Mouse (Mus musculus): ENCODE results near the gene Fubp1. TPM values are rescaled to one million over a fixed set of nuclear protein-coding genes. Genes with fewer than 3 reads are reported as not detected.

Gene Fubp1
- 242 and 244 TPM in 2 replicates for total RNA-seq (2012; rRNA removed)

- H3K4me3 ChIP-seq (ENCODE audit: insufficient read depth in 1 of 2, low read depth in 1 of 2, low read length in 2 of 2, poor library complexity in 1 of 2, severe bottlenecking in 1 of 2), result peak within 1 kb of the TSS; percentile 81 to 98
- in situ Hi-C loops (cut with MboI; ENCODE audit: low sequenced_read_pairs in 2 of 2, unreplicated experiment in 2 of 2), result loop anchor here in 1 of 2 experiments (10.0 kb wide), 1 partner anchor 95 kb away; no protein-coding TSS in a partner anchor
Measured at GRCm38 (mm10) chr3:152209967-152210634, at the start of gene Fubp1, which contains the start of gene Dnajb4. TSS of gene Fubp1 (plus strand) at chr3:152210422. TSS of gene Dnajb4 (minus strand) at chr3:152210302.

GRCm38 (mm10) chr3:152160607-152161006, 49.6 kb upstream of the Fubp1 start:
- no peak overlapping the region for H3K4me3 ChIP-seq (ENCODE audit: insufficient read depth in 1 of 2, low read depth in 1 of 2, low read length in 2 of 2, poor library complexity in 1 of 2, severe bottlenecking in 1 of 2)
- no peaks in the 10 kb centered on the region for H3K4me1 ChIP-seq (ENCODE audit: control insufficient read depth in 2 of 2, insufficient read depth in 2 of 2, low read length in 2 of 2, poor library complexity in 1 of 2)
- H3K27ac ChIP-seq (ENCODE audit: insufficient read depth, low read depth, low read length, poor library complexity, severe bottlenecking), result no peak overlapping the region
- in situ Hi-C loops (cut with MboI; ENCODE audit: low sequenced_read_pairs in 2 of 2, unreplicated experiment in 2 of 2), result no loop called here
- no peak for DNase-seq (ENCODE audit: low read depth, low spot score)
- H3K9me3 ChIP-seq (ENCODE audit: control insufficient read depth, insufficient read depth, low read depth, low read length), result peaks cover 5% of the 10 kb centered on the region
- no peaks in the 10 kb centered on the region for H3K36me3 ChIP-seq (ENCODE audit: control insufficient read depth, insufficient read depth, low read length, poor library complexity, severe bottlenecking)
- no peak for TF ChIP-seq MAFK (IDR thresholded peaks at IDR 0.05; ENCODE audit: insufficient read depth, low read depth, low read length)
- no peak for TF ChIP-seq ZC3H11A (IDR thresholded peaks at IDR 0.05; ENCODE audit: borderline replicate concordance, low read depth, low read length)
- no peak for TF ChIP-seq HCFC1 (IDR thresholded peaks at IDR 0.05; ENCODE audit: borderline replicate concordance, insufficient read depth, low read length)
- TF ChIP-seq ZNF384 (IDR thresholded peaks at IDR 0.05; ENCODE audit: low read depth, low read length), result no peak
- TF ChIP-seq CHD2 (IDR thresholded peaks at IDR 0.05; ENCODE audit: low read depth, low read length), result no peak
- no peak overlapping the region for H3K9ac ChIP-seq (ENCODE audit: insufficient read depth, low read depth, low read length, poor library complexity, severe bottlenecking)

More at GRCm38 (mm10) chr3:152209967-152210634, at the start of gene Fubp1, which contains the start of gene Dnajb4:
- peak; percentile 99 for DNase-seq (ENCODE audit: low read depth, low spot score)
- peak within 1 kb of the TSS; percentile 94 for H3K27ac ChIP-seq (ENCODE audit: insufficient read depth, low read depth, low read length, poor library complexity, severe bottlenecking)
- no peaks in the 10 kb centered on the region for H3K9me3 ChIP-seq (ENCODE audit: control insufficient read depth, insufficient read depth, low read depth, low read length)
- peak; percentile 51; the same call in 1 of the 2 replicates for TF ChIP-seq HCFC1 (IDR thresholded peaks at IDR 0.05; ENCODE audit: borderline replicate concordance, insufficient read depth, low read length)
- no peak for TF ChIP-seq ZC3H11A (IDR thresholded peaks at IDR 0.05; ENCODE audit: borderline replicate concordance, low read depth, low read length)
- peak; percentile 99 for TF ChIP-seq CHD2 (IDR thresholded peaks at IDR 0.05; ENCODE audit: low read depth, low read length)
- peaks cover 6 to 8% of the 10 kb centered on the region in 2 experiments; a peak in 3 of 4 replicates for H3K4me1 ChIP-seq (ENCODE audit: control insufficient read depth in 2 of 2, insufficient read depth in 2 of 2, low read length in 2 of 2, poor library complexity in 1 of 2)
- peaks cover 12% of the 10 kb centered on the region for H3K36me3 ChIP-seq (ENCODE audit: control insufficient read depth, insufficient read depth, low read length, poor library complexity, severe bottlenecking)
- peak within 1 kb of the TSS; percentile 100 for H3K9ac ChIP-seq (ENCODE audit: insufficient read depth, low read depth, low read length, poor library complexity, severe bottlenecking)

- no peak for TF ChIP-seq MAFK (IDR thresholded peaks at IDR 0.05; ENCODE audit: insufficient read depth, low read depth, low read length)
- no peak for TF ChIP-seq CHD2 (IDR thresholded peaks at IDR 0.05; ENCODE audit: low read depth, low read length)
- TF ChIP-seq HCFC1 (IDR thresholded peaks at IDR 0.05; ENCODE audit: borderline replicate concordance, insufficient read depth, low read length), result no peak
- TF ChIP-seq ZC3H11A (IDR thresholded peaks at IDR 0.05; ENCODE audit: borderline replicate concordance, low read depth, low read length), result no peak
- no peak for TF ChIP-seq ZNF384 (IDR thresholded peaks at IDR 0.05; ENCODE audit: low read depth, low read length)
- Histone ChIP-seq H3K36me3 (ENCODE audit: control insufficient read depth, insufficient read depth, low read length, poor library complexity, severe bottlenecking) (no peaks in the 10 kb centered on the region), H3K9me3 (ENCODE audit: control insufficient read depth, insufficient read depth, low read depth, low read length) (peaks cover 5% of the 10 kb centered on the region), H3K27ac (ENCODE audit: insufficient read depth, low read depth, low read length, poor library complexity, severe bottlenecking) (no peak overlapping the region), H3K9ac (ENCODE audit: insufficient read depth, low read depth, low read length, poor library complexity, severe bottlenecking) (no peak overlapping the region), H3K4me3 (ENCODE audit: insufficient read depth in 1 of 2, low read depth in 1 of 2, low read length in 2 of 2, poor library complexity in 1 of 2, severe bottlenecking in 1 of 2) (no peak overlapping the region), H3K4me1 (ENCODE audit: control insufficient read depth in 2 of 2, insufficient read depth in 2 of 2, low read length in 2 of 2, poor library complexity in 1 of 2) (peaks cover 2 to 3% of the 10 kb centered on the region in 2 experiments; a peak in 1 of 4 replicates)
- DNase-seq (ENCODE audit: low read depth, low spot score), result no peak
- in situ Hi-C loops (cut with MboI; ENCODE audit: low sequenced_read_pairs in 2 of 2, unreplicated experiment in 2 of 2), result no loop called here
Measured at GRCm38 (mm10) chr3:152163320-152163719, 46.9 kb upstream of the Fubp1 start.

GRCm38 (mm10) chr3:152165014-152165350, 45.2 kb upstream of the Fubp1 start:
- in situ Hi-C loops (cut with MboI; ENCODE audit: low sequenced_read_pairs in 2 of 2, unreplicated experiment in 2 of 2), result no loop called here
- Histone ChIP-seq H3K36me3 (ENCODE audit: control insufficient read depth, insufficient read depth, low read length, poor library complexity, severe bottlenecking) (no peaks in the 10 kb centered on the region), H3K4me1 (ENCODE audit: control insufficient read depth in 2 of 2, insufficient read depth in 2 of 2, low read length in 2 of 2, poor library complexity in 1 of 2) (peaks cover 2 to 3% of the 10 kb centered on the region in 2 experiments; a peak in 1 of 4 replicates), H3K9me3 (ENCODE audit: control insufficient read depth, insufficient read depth, low read depth, low read length) (peaks cover 4% of the 10 kb centered on the region; the same call in 1 of the 2 replicates), H3K27ac (ENCODE audit: insufficient read depth, low read depth, low read length, poor library complexity, severe bottlenecking) (peak overlapping the region; percentile 47; the same call in 1 of the 2 replicates), H3K9ac (ENCODE audit: insufficient read depth, low read depth, low read length, poor library complexity, severe bottlenecking) (peak overlapping the region; percentile 45; the same call in 1 of the 2 replicates), H3K4me3 (ENCODE audit: insufficient read depth in 1 of 2, low read depth in 1 of 2, low read length in 2 of 2, poor library complexity in 1 of 2, severe bottlenecking in 1 of 2) (peak overlapping the region; percentile 56 to 66)
- no peak for DNase-seq (ENCODE audit: low read depth, low spot score)
- TF ChIP-seq MAFK (IDR thresholded peaks at IDR 0.05; ENCODE audit: insufficient read depth, low read depth, low read length) (no peak), CHD2 (IDR thresholded peaks at IDR 0.05; ENCODE audit: low read depth, low read length) (no peak), HCFC1 (IDR thresholded peaks at IDR 0.05; ENCODE audit: borderline replicate concordance, insufficient read depth, low read length) (no peak), ZNF384 (IDR thresholded peaks at IDR 0.05; ENCODE audit: low read depth, low read length) (no peak), ZC3H11A (IDR thresholded peaks at IDR 0.05; ENCODE audit: borderline replicate concordance, low read depth, low read length) (no peak)
